Mouse (Mus musculus) E14TG2a.4 (cell line): ENCODE measurements around the gene Agt.

ENCODE experiments used
- H3K27me3 ChIP-seq: 2 replicates; pipeline ENCODE4 v1.6.1; 2014; ENCODE audit warnings: low read length, control low read depth; ENCODE audit not compliant: insufficient read depth
- H3K36me3 ChIP-seq: 2 replicates; pipeline ENCODE4 v1.6.1; 2014; ENCODE audit warnings: low read length, control low read depth; ENCODE audit not compliant: insufficient read depth
- H3K4me1 ChIP-seq: replicated peaks from 2 replicates; pipeline ENCODE4 v1.6.1; 2014; ENCODE audit warnings: low read depth, low read length, control low read depth
- H3K4me3 ChIP-seq: replicated peaks from 2 replicates; pipeline ENCODE4 v1.5.1; 2014; ENCODE audit warnings: mild to moderate bottlenecking, low read length
- H3K9me3 ChIP-seq: 2 replicates; pipeline ENCODE4 v1.6.1; 2014; ENCODE audit warnings: low read length, control low read depth
- CTCF ChIP-seq: conservative IDR thresholded peaks from 2 replicates; pipeline ENCODE4 v1.5.1; 2014; ENCODE audit warnings: low read length
- NANOG ChIP-seq: IDR thresholded peaks from 2 replicates; pipeline ENCODE4 v1.6.1; 2014; ENCODE audit warnings: borderline replicate concordance, low read length, mixed read lengths
- POU5F1 ChIP-seq: IDR thresholded peaks from 2 replicates; pipeline ENCODE4 v1.6.1; 2014; ENCODE audit warnings: low read length, borderline replicate concordance

Gene Agt

GRCm38 (mm10) chr8:124569593-124569992 lies at the start of gene Agt:
TSS of gene Agt (minus strand) at chr8:124569706.
- Histone ChIP-seq H3K9me3 (no peaks in the 10 kb centered on the region), H3K4me3 (no peak within 1 kb of the TSS), H3K4me1 (peaks cover 5% of the 10 kb centered on the region), H3K36me3 (no peaks in the 10 kb centered on the region), H3K27me3 (0 out of 2 replicates have a peak, but pooled peaks cover 9% of the 10 kb centered on the region)
- TF ChIP-seq POU5F1 (no peak), CTCF (no peak), NANOG (no peak)

GRCm38 (mm10) chr8:124618252-124618651 lies 48.7 kb upstream of the Agt start:
- Histone ChIP-seq H3K36me3 (no peaks in the 10 kb centered on the region), H3K27me3 (peaks cover 15% of the 10 kb centered on the region), H3K9me3 (no peaks in the 10 kb centered on the region), H3K4me3 (peak overlapping the region; percentile 46), H3K4me1 (peaks cover 27% of the 10 kb centered on the region)
- TF ChIP-seq CTCF (no peak), NANOG (no peak)

GRCm38 (mm10) chr8:124617266-124617869 lies 47.9 kb upstream of the Agt start:
- H3K9me3 ChIP-seq, result no peaks in the 10 kb centered on the region
- peaks cover 15% of the 10 kb centered on the region for H3K27me3 ChIP-seq
- H3K36me3 ChIP-seq, result no peaks in the 10 kb centered on the region
- peak overlapping the region; percentile 46; the same call in 1 of the 2 replicates for H3K4me3 ChIP-seq
- no peak for TF ChIP-seq NANOG
- TF ChIP-seq CTCF, result peak; percentile 78
- no peak for TF ChIP-seq POU5F1
- peaks cover 31% of the 10 kb centered on the region for H3K4me1 ChIP-seq

DNA sequence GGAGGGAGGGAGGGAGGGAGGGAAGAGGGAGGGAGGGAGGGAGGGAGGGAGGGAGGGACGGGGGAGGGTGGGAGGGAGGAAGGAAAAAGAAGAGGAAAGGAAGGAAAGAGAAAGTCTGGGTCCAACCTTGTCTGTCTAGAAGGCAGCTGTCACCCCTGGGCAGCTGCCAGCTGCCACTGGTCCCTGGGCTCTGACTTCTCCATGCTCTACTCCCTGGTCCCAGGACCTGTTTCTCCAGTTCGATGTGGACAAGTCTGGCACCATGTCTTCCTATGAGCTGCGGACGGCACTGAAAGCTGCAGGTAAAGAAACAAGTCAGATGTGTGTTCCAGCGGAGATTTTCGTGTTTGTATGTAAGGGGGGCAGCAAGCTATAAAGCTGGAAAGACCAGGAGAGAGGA lies 44.8 kb upstream of the Agt start:
- H3K27me3 ChIP-seq, result peaks cover 10% of the 10 kb centered on the region
- peaks cover 31% of the 10 kb centered on the region for H3K4me1 ChIP-seq
- no peaks in the 10 kb centered on the region for H3K36me3 ChIP-seq
- H3K4me3 ChIP-seq, result no peak overlapping the region
- TF ChIP-seq NANOG (no peak), CTCF (no peak)
- no peaks in the 10 kb centered on the region for H3K9me3 ChIP-seq

GRCm38 (mm10) chr8:124608972-124609353 lies 39.5 kb upstream of the Agt start:
- no peaks in the 10 kb centered on the region for H3K36me3 ChIP-seq
- H3K9me3 ChIP-seq, result no peaks in the 10 kb centered on the region
- no peak for TF ChIP-seq POU5F1
- TF ChIP-seq NANOG, result no peak
- no peak for TF ChIP-seq CTCF
- no peak overlapping the region for H3K4me3 ChIP-seq
- peaks cover 15% of the 10 kb centered on the region for H3K4me1 ChIP-seq
- no peaks in the 10 kb centered on the region for H3K27me3 ChIP-seq

DNA sequence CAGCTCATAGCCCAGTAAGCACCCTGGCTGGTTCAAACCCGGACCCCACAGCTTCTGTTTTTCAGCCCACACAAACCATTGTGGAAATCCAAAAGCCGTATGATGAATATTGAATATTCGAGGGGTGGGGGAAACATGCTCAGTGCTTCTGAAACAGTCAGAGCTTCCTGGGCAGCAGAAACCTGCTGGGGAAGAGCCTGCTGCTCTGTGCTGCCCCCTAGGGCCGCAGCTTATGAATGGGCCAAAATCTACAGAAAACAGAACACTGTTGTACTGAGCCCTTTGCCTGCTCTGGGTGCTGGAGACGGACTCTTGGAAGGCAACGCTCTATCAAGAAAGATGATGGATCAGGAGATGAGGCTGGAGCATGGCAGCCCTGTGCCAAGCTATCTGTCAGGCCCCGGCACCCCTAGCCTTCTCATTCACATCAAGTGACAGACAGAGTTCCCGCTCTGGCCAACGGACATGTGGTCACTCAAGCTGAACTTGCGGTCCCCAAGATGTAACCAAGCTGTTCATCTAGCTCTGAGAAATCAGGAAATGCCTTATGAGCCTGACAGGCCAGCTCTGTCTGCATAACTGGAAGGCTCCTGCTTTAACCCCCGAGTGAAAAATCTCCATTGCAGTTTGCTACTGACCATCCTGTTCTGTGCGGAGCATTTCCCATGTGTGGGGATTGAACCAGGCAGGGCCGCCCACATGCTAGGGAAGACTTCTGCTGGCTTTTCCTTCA lies 38.9 kb upstream of the Agt start:
- Histone ChIP-seq H3K4me1 (peaks cover 9% of the 10 kb centered on the region), H3K36me3 (no peaks in the 10 kb centered on the region), H3K27me3 (no peaks in the 10 kb centered on the region), H3K4me3 (no peak overlapping the region), H3K9me3 (no peaks in the 10 kb centered on the region)
- TF ChIP-seq POU5F1 (no peak), CTCF (peak; percentile 86)

DNA sequence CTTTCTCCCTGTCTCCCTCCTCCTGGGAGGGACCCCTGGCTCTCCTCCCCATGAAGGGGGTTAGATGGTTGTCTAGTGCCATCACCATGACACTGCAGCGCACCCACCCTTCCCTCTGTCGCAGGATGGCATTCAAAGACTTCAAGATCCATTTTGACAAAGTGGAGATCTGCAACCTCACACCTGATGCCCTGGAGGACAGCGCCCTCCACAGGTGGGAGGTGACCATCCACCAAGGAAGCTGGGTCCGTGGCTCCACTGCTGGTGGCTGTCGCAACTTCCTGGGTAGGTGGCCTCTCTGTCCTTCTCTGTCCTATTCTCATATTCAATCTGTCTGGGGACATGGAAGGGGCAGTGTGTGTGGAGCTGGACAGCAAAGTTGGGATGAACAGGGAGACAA lies 34.6 kb upstream of the Agt start:
- TF ChIP-seq POU5F1, result no peak
- TF ChIP-seq NANOG, result no peak
- no peak for TF ChIP-seq CTCF

GRCm38 (mm10) chr8:124589393-124589792 lies 19.9 kb upstream of the Agt start:
- no peaks in the 10 kb centered on the region for H3K9me3 ChIP-seq
- no peaks in the 10 kb centered on the region for H3K27me3 ChIP-seq
- H3K4me3 ChIP-seq, result no peak overlapping the region
- H3K4me1 ChIP-seq, result 0 out of 2 replicates have a peak, but pooled peaks cover 3% of the 10 kb centered on the region
- H3K36me3 ChIP-seq, result no peaks in the 10 kb centered on the region
- TF ChIP-seq CTCF (no peak), POU5F1 (no peak), NANOG (no peak)

More for the DNA sequence above, 34.6 kb upstream of the Agt start:
- Histone ChIP-seq H3K4me3 (no peak overlapping the region), H3K27me3 (no peaks in the 10 kb centered on the region), H3K9me3 (no peaks in the 10 kb centered on the region), H3K36me3 (no peaks in the 10 kb centered on the region), H3K4me1 (0 out of 2 replicates have a peak, but pooled peaks cover 4% of the 10 kb centered on the region)

GRCm38 (mm10) chr8:124586556-124586955 lies 17.1 kb upstream of the Agt start:
- Histone ChIP-seq H3K4me3 (no peak overlapping the region), H3K27me3 (no peaks in the 10 kb centered on the region), H3K36me3 (no peaks in the 10 kb centered on the region), H3K9me3 (peaks cover 12% of the 10 kb centered on the region), H3K4me1 (0 out of 2 replicates have a peak, but pooled peaks cover 3% of the 10 kb centered on the region)
- TF ChIP-seq POU5F1 (no peak), CTCF (no peak), NANOG (no peak)
